Mouse (Mus musculus) lung, postnatal 10 days (tissue): ENCODE measurements at regions not wholly inside any gene's neighbourhood (a gene's known extent, or its start where the extent isn't known, plus 50 kb on each side); places are given as distances from the start of the nearest gene placed in this dataset.

Experiments
- DNase-seq: peaks from one replicate; pipeline ENCODE4 v3.0.0; 2021

DNA sequence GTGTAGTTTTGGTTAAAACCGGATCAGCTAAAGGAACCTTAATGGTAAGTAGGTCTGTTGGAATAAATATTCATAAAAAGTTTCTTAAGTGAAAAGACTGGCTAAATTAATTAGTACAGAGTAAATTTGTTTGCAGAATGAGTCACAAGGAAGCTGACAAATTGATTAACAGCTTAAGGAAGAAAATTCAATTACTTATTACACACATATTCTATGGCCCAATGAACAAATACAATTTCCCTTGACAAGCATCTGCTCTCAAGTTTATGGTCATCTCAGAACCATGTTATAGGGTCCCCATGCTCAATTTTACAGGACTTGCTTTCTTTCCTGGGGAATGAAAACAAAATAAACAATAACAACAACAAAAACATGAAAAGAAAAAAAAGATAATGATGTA lies 231.4 kb upstream of the Frg1 start:
- no peak for DNase-seq

DNA sequence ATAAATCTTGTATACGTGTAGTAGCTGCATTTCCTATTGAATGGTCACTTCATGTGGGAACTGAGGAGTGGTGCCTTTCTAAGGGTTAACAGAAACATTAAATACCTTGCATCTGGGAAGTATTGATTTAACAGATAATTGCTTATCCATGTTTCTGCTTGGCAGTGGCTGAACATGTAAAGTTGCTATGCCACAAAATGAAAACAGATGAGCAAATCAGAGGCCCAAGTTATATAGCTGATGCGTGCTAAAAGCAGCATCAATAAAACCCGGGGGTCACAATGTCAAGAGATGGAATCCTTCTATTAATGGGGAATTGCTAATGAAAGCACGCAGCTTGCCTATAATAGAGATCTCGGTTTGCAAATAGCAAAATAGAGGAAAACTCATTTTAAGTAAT lies 227.8 kb upstream of the Frg1 start:
- DNase-seq: no peak

DNA sequence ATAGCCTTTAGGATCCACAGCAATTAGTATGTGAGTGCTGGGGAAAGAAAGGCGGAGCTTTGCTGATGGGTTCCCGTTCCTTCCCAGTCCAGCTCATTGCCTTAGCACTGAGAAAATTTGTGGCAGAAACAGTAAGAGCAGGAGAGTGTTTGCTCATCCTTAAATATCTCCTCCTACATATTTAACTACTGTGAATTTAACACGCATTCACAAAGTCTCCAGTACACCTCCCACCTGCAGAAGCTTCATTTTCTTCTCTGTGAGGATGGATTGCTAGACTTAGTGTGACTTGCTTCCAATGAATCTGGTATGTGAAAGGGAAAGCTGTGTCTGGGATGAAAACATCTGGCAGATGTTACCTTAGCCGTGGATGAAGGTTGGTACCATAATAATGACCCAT lies 207.0 kb upstream of the Frg1 start:
- no peak for DNase-seq

DNA sequence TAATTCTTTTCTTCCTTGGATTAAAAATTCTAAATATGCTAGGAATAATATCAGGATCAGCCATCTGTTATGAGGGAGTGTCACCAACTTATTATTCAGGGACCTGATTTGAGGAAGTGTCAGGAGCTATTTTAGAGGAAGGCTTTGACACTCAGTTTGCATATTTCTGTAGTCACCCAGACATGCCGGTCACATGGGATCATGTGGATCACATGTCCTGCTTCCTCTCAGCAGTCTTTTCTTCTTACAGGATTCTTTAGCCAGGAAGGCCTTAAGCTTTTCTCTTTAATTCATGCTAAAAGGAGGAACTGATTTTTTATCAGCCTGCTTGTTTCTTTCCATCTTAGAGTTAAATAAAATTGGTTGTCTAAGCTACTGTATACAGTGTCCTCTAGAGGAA lies 183.4 kb upstream of the Frg1 start:
- DNase-seq: no peak

DNA sequence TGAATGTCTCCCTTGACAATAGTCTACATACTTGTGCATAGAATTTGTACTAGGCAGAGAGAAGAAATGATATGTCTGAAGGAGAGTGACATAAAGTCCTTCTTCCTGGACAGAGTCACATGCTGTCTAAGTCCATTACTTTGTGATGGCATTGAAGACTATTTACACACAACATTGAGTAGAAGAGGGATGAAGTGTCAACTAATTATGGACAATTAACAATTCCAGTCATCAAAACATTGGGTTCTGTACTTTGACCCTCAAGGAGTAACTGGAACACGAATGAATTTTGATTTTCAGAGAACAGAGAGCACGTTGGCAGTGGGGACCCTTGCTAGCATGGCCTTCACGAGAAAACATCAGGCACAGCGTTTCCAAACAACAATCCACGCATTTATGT lies 177.6 kb upstream of the Frg1 start:
- DNase-seq: no peak

DNA sequence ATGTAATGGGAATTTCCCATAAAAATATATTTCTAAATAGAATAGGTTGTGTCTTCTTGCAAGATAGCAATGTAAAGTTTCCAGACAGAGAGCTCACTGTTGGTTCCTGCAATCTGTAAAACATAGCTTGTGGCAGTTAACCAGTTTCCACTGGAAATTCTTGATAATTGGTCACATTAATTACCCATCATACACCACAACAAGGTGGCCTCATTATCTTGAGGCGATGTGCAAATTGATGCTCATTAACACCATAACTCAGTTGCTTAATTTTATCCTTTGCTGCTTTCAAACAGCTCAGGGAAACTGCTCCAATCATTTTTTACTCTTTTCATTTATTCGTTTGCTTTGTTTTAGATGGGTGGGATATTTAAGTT lies 176.8 kb upstream of the Frg1 start:
- no peak for DNase-seq

DNA sequence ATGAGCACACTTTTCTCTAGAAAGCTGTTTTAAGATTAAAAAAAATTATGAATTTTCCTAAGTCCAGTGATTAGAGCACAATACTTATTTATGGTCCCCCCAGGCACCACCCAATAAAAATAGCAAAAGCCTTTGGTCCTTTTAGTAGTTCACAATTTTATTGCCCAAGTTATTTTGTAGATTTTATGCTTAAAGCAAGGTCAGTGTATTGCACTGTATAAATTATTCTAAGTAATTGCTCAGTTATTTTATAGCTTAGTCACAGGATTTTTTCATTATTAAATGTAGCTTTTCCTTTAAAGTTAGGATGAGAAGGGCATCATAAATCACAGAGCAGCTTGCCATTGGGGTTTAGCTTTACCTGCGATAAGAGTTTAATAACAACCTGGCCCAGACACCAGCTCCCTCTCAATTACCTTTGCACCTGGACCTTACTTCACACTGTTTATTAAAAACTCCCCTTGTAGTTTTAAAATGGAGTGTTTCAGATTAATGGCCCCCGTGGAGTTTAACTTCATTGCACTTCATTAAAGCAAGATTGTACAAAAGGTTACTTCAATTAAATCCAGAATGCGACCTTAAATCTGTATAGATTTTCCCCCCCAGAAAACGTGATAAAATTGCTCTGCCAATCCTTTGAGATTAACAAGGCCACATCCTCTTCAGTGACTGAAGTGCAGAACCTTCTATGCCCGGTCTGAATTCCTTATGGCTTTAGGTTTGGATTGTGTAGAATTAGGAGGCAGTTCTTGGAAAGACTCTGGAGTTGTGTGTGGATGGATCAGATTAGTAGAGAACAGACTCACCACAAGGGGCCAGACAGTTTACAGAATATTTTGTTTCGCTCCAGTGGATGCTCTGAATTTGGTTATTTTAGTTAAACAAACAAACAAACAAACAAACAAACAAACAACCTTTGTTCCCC lies 176.1 kb upstream of the Frg1 start:
- no peak for DNase-seq

DNA sequence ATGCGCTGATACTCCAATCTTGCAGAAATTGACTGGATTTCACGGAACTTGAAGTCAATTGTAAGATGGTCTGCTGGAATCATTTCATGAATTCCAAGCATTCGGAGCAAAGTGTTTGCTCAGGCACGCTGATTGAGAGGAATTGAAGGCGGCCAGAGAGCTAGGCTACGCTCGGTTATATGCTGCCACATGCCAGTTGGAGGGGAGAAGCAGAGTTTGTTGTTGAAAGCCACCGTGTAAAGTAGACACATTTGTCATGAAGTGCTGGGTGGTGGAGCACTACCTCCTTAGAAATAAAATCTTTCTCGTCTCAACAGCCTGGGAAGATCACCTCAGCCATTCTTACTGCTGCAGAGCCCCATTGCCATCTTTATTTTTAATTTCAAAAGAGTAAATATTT lies 175.3 kb upstream of the Frg1 start:
- DNase-seq: no peak

DNA sequence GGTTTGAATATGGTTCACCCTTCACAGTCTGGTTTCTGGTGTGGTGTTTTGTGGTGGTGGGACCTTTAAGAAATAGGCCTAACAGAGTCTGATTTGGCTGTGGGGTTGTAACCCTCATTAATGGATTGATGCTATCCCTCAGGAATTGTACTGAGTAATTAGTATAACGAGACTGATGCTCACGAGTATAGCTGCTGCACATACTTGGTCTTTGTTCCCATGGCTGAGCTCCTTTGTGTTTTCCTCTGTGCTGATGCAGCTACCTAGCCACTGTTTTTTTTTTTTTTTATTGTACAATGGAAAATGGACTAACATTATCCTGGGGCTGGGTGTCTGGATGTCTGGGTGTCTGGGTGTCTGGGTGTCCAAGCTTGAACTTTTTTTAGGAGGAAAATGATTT lies 171.3 kb upstream of the Frg1 start:
- DNase-seq: no peak

DNA sequence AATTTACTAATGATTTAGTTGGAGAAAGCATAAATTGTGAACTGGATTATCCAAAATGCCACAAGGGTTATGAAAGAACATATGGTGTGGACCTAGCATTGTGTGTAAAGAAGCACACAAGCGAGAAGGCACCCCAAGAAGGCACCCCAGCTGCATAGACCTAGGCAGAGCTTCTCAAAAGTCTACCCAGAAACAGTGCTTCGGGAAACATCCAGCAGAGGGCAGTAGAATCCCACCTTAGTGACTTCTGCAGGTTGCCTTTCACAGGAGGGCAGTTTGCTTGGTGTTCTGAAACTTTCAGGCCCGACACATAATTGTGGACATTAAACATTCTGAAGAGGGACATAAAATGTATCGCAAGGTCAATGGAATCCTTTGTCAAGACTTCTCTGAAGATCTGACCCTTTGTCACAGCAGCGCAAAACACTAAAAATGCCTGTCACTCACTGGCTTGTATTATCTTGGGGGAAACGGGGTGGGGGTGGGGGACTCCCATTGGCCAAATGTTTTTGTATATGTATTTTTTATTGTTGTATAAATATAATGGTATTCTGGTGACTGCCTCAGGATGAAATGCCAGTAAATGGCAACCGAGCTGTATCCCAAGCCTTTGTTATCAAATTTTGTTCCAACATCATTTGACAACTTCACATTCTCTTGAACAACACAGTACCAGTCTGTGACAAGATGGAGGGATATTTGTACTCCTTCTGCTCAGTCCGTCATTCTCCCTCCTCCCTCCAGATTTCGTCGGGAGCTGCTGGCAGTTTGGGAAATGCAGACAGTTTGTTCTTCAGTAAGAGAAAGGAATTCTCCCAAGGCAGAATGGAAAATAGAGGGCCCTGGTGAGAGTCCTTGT lies 156.4 kb upstream of the Frg1 start:
- peak; percentile 77 for DNase-seq

DNA sequence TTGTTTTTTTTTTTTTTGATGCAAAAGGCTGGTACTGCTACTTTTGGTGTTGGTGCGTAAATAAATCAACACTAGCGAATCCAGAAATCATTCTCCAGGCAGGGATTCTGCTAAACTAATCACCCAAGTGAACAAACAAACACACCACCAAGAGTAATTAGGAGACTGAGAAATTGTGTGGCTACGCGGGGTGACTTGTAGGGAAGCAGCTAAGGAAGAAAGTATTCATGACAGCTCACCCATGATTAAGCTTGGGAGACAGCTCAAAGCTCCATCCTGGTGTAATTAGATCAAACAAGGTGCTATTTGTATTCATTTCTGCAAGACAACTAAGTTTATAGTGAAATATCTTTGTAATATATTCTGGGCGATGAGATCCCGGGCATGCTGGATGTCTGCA lies 153.7 kb upstream of the Frg1 start:
- DNase-seq: no peak

DNA sequence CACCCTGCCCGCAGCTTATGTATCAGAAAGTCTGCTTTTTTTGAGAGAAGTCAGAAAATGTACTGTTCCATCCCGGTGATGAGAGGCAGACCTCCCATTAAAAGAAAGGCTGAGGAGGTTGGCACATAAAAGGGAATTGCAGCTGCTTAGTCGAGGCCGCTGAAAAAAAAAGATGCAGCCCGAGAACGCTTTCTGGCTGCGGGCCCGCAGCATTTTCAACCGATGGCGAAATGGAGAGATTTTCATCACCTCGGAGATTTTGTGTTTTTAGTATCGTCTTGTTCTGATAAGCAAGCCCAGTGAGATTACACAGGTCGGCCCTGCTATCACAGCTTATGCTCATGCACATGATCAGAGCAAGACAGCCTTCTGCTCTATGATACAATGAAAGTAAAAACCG lies 145.1 kb upstream of the Frg1 start:
- no peak for DNase-seq

DNA sequence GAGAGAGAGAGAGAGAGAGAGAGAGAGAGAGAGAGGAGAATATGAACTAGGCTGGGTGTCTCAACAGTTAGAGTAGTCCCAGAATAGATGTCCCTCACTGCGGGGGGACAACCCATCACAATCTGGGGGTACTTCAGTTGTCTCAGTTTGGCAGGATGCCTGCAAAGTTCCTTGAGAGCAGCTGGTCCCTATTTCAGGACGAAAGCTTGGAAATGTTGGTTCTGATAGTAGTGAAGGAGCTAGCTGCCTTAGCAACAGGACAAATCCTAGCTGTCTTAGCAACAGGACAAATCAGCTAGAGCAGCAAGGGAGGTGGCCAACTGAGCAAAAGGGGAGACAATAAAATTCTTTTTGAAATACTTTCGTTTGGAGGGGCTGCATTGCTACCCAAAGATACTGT lies 139.9 kb upstream of the Frg1 start:
- DNase-seq: no peak

DNA sequence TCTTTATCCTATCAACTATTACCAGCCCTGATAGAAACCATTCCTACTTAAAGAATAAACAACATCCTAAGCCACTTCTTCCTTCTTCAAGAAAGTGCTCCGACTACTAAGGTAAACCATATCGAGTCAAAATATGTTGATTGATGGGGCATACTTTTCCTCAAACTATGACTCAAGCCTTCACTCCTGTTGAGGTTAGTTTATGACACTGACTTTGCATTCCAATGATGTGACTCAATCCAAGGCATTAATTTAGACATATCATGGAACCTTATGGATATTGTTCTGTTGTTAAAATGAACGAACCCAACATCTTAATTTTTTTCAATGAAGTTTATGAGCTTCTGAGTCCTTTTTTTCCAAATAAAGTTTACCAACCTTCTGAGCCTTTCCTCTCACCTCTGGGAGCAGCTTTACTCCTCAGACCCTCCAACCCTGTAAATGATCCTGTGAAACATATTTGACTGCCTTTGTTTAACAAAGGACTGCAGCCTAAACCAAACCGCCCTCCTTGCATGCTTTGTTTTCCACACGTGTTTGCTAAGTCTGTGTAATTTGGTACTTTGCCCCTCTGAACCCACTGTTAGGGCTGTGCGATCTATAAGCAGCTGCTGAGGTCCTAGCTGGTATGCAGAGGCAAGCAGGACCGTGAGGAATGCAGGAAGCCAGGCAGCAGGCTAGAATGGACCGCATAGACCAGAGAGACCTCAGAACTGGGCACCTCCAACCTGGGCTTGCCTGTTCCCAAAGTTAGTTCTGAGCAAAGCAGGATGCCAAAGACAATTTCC lies 136.1 kb upstream of the Frg1 start:
- DNase-seq: no peak

DNA sequence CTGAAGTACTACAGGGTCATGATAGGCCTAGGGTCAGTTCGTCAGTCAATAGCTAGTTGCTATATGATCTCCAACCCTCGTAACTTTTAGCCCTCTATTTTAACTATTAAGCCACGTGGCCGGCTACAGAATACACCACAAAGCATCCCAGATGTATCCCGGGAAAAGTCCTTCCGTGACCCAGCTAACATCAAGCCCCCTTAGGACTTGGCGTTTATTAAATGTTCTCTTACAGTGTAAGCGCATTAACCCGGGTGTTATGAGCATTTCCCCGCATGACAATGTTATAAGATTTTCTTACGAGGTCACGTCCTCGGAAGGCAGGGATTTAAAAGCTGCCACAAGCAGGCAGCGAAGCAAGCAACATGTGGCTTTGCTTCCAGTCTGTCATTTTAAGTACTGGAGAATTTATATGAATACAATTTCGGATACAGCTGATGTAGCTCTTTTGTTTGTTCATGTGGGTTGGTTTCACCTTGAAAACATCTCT lies 135.1 kb upstream of the Frg1 start:
- DNase-seq: no peak

DNA sequence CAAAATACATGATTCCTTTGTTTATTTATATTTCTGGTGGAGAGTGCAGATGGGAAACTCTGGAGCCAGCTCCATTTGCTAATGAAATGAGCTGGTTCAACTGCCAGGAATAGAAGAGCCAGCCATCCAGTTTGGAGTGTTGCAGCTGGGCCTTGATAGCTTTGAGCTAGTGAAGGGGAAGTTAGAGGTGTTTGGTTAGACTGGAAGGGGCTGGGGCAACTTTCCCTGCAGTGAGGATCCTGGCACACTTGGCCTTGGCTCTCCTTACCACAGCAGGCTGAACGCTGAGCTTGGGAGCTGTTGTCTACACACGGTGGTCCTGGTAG lies 133.2 kb upstream of the Frg1 start:
- peak; percentile 39 for DNase-seq

DNA sequence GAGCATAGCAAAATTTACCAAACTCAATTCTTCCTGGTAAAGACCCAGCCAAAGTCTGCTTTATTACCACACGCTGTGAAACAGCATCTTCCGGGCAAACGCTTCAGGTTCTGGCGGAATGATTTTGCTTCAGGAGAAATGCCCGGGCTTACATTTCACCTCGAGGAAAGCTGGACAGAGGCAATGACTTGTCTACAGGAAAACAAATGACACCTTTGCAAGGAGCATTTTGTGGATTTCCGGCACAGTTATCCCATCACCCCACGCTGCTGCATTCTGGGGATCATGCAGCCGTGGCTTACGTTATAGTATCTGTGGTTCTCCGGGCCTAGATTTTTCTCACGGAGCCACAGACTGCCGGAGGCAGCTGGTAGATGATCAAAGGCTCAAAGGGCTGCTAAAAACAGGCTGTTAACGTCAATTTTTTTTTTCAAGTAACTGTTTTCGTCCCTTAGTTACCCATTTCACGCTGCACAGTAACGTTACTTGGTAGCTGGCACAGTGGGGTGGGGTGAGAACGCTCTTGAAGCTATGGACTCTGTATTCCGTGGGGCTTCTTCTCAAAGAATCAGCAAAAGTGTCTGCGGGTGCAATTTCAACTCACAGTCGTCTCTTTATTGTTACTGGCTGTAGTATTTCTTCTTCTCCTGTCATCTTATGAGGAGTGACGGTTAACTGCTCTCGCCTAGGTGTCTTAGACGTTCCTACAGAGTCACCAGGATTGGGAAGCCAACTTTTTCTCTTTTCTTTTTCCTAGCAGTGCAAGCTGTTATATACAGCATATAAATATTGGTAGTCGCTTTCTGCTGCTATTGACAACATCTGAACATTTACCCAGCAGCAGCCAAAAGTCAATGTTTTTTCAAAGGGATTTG lies 132.6 kb upstream of the Frg1 start:
- peak; percentile 8 for DNase-seq

DNA sequence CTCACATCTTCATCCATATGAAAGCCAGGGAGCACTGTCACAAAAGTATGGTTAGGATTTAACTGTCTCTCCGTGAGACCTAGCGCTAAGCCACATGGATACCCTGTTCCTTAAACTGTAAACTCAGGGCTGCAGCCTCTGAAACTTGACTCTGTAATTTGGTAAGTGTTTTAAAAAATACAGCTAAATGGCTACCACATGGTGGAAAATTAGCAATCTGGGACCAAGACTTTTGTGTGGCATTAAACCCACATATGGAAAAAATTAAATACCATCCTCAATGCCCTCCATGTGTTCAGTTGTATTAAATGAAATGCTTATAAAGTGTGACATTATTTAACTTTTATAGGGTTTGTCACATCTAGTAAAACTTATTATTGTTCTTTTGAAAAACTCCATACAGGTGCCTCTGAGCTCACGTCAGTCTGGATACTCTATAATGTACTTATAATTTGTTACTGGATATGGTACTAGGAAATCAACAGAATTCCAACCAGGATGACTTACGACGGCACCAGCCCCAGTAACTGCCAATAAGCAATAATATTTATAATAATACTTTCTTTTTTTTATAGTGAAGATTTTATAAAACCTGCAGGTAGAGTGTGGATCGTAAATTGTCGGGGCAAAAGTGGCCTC lies 131.0 kb upstream of the Frg1 start:
- DNase-seq: no peak

DNA sequence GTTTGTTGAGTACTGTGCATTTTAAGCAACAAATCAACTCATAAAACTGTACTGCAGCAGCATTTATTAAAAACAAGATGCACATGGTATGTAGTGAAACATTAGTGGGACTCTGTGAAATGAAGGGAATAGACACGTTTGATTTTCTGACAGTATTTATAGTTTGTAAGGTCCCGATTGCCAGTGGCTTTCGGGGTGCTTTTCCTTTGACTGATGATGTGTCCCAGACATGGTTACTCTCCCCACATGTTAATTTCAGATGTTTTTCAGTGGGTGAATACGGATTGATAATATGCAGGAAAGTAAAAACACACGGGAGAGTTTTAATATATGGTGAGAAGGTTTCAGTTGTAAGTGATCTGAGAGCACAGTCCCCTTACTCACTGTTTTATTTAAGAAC lies 115.3 kb upstream of the Frg1 start:
- no peak for DNase-seq

DNA sequence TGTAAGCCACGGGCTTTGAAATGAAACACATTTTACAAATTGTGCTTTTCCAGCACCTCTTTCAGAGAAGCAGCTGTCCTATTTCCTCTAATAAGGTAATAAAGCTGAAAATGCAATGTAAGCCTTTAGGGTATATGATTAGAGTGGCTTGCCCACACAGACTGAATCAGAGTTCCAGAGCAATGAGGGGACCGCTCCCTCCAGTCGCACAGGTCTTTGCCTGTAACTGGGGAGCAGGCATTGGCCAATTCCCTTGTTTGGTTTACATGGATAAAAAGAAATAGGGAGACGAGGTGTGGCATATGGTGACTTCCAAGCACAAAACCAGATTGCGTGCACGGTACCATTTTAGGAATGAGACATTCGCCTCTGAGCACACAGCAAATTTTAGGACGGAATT lies 112.7 kb upstream of the Frg1 start:
- no peak for DNase-seq

DNA sequence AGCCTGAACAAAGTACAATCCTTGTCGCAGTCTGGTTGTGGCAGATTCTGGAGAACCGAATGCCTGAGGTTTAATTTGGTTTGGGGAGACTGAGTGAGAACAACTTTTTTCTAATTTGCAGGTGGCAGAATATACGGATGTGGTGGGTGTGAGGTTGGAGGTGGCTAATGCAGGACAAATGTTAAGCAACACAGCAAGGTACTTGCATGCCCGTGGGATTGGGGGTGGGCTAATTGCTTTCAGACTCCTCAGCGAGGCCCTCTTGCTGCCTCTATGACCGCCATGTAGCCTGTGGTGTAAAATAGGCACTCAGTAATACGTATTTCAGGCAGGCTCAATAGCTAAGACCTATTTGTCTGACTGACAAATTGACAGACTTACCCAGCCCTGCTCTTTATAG lies 109.4 kb upstream of the Frg1 start:
- no peak for DNase-seq

DNA sequence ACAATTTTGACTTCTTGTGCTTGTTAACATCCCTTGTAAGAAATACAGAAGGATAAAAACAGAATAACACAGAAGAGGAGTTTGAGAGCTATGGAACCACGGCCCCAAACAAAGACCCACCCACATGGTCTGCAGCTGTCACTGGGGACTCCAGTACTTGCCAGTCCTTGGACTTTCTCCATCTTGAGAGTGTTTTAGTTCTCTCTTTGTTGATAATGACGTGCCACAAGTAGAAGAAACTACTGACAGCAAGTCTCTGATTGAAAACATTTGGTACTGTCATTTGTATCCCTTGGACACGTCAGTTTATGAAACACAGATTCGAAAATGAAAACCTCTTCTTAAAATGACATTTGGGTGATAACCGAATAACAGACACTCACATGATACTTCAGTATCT lies 68.3 kb upstream of the Frg1 start:
- peak; percentile 17 for DNase-seq
